Mouse (Mus musculus): ENCODE results near the gene Gm6588. TPM values are rescaled to one million over a fixed set of nuclear protein-coding genes. Genes with fewer than 3 reads are reported as not detected.

The Gm6588 gene
- polyA plus RNA-seq, 1 experiment: not detected

DNA sequence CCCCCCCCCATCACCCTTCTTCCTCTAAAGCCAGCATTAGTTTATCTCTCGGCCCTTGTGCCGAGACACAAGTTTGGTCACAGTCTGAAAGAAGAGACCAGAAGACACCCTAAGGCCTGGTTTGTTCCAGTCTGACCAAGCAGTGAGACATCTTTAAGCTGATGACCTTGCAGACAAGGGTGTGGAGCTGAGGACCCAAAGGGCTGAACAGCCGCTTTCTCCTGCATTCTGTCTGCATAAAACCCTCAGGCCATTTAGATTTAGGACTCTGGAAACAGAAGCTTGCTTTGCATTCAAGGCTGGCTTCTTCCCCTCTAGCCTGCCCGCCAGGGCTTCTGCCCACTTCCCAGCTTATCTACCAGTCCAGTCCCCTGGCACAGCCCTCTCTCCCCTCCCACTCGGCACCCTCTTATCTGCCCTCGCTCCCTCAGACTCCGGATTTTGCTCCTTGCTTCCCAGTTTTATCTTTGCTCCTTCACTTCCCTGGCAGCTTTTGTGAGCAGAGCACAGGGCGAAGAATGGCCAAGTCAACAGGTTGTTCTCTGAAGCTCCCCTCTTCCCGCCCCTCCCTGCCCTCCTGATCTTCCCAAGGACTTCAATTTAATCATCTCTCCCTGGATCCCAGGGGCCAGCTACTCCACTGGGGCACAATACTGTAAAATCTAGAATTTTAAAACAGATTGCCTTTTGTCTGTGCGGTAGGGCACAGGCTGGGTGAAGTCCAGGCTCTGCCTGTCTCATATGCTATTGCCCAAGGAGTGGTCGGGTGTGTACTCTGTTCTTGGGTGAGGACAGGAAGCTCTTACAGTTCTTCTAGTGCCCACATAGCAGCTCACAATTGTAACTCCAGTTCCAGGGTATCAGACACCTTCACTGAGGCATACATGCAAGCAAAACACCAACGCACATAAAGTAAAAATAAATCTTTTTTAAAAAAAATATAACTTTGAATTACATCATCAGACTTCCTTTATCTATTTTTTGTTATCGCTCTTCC is 50.0 kb downstream of the Gm6588 start:
- no peak overlapping the region for H3K4me3 ChIP-seq (ENCODE audit: insufficient read depth, low read depth, low read length)
- 61% methylated on average over 13 of the region's 13 CpGs for WGBS
- no peak overlapping the region for H3K27ac ChIP-seq (ENCODE audit: insufficient read depth, low read depth, low read length)

GRCm38 (mm10) chr5:112499918-112500682 is 50.9 kb downstream of the Gm6588 start:
- TF ChIP-seq CTCF (conservative IDR thresholded peaks at IDR 0.05; ENCODE audit: insufficient read depth, insufficient read length, low read depth, low read length) (no peak), POLR2A (IDR thresholded peaks at IDR 0.05; ENCODE audit: low read depth, low read length) (no peak)
- H3K36me3 ChIP-seq (ENCODE audit: control insufficient read depth, insufficient read depth, low read length): no peaks in the 10 kb centered on the region
- no peak for DNase-seq
- H3K27ac ChIP-seq (ENCODE audit: insufficient read depth, low read depth, low read length): no peak overlapping the region
- H3K4me3 ChIP-seq (ENCODE audit: insufficient read depth, low read depth, low read length): no peak overlapping the region
- H3K27me3 ChIP-seq (replicated peaks; ENCODE audit: control insufficient read depth, insufficient read depth, low read length): no peaks in the 10 kb centered on the region
- WGBS: 48% methylated on average over 8 of the region's 8 CpGs
- no peaks in the 10 kb centered on the region for H3K4me1 ChIP-seq (ENCODE audit: control insufficient read depth, insufficient read depth, low read length)

More for the DNA sequence above, 50.0 kb downstream of the Gm6588 start:
- DNase-seq: no peak
- TF ChIP-seq POLR2A (IDR thresholded peaks at IDR 0.05; ENCODE audit: low read depth, low read length) (no peak), CTCF (conservative IDR thresholded peaks at IDR 0.05; ENCODE audit: insufficient read depth, insufficient read length, low read depth, low read length) (no peak)
- H3K36me3 ChIP-seq (ENCODE audit: control insufficient read depth, insufficient read depth, low read length): no peaks in the 10 kb centered on the region
- H3K27me3 ChIP-seq (replicated peaks; ENCODE audit: control insufficient read depth, insufficient read depth, low read length): no peaks in the 10 kb centered on the region
- no peaks in the 10 kb centered on the region for H3K4me1 ChIP-seq (ENCODE audit: control insufficient read depth, insufficient read depth, low read length)

Other genes with a start within 250 kb of the Gm6588 start
- 0.35 TPM in 1 of 2 replicates, not detected in the other for gene Cryba4, start 196.9 kb upstream of the Gm6588 start, polyA plus RNA-seq (2012; rRNA removed)
- gene Crybb1, start 193.6 kb upstream of the Gm6588 start, polyA plus RNA-seq (2012; rRNA removed): 0.14 TPM in 1 of 2 replicates, not detected in the other
- gene Tpst2, start 172.7 kb upstream of the Gm6588 start, polyA plus RNA-seq (2012; rRNA removed): 37.6 and 42.0 TPM in 2 replicates
- 26.7 and 29.1 TPM in 2 replicates for gene Tfip11, start 123.1 kb upstream of the Gm6588 start, polyA plus RNA-seq (2012; rRNA removed)
- gene Srrd, start 106.4 kb upstream of the Gm6588 start, polyA plus RNA-seq (2012; rRNA removed): 31.2 and 39.3 TPM in 2 replicates
- gene Hps4, start 106.3 kb upstream of the Gm6588 start, polyA plus RNA-seq (2012; rRNA removed): 43.5 and 54.3 TPM in 2 replicates
- not detected in 2 replicates for gene Gm6583, start 93.4 kb upstream of the Gm6588 start, polyA plus RNA-seq (2012; rRNA removed)
- 0.20 and 0.45 TPM in 2 replicates for gene Asphd2, start 54.6 kb upstream of the Gm6588 start, polyA plus RNA-seq (2012; rRNA removed)
- 0.17 and 0.20 TPM in 2 replicates for gene Sez6l, start 127.8 kb downstream of the Gm6588 start, polyA plus RNA-seq (2012; rRNA removed)